Mouse (Mus musculus): ENCODE data around the gene Ppm1f.
A peak's percentile ranks its signal among the peaks of the same experiment; 100 is the strongest.
"Not testable (repeated sequence)": the region's sequence is repeated elsewhere in the genome, so short reads cannot be mapped to it uniquely, and the experiment has no call there.

Gene Ppm1f

GRCm38 (mm10) chr16:16896382-16897055, at the start of gene Ppm1f:
Ppm1f (plus strand) TSS chr16:16896469.
- peak; percentile 97 for DNase-seq (ENCODE audit: low spot score)

- DNase-seq (ENCODE audit: low spot score): no peak
These were observed 47.1 kb upstream of the Ppm1f start for GRCm38 (mm10) chr16:16849196-16849595.

GRCm38 (mm10) chr16:16852411-16852810, 43.9 kb upstream of the Ppm1f start:
- no peak for DNase-seq (ENCODE audit: low spot score)

- no peak for DNase-seq (ENCODE audit: low spot score)
These were observed 41.4 kb upstream of the Ppm1f start for GRCm38 (mm10) chr16:16854836-16855235.

GRCm38 (mm10) chr16:16855541-16855940, 40.7 kb upstream of the Ppm1f start:
- DNase-seq (ENCODE audit: low spot score): no peak

GRCm38 (mm10) chr16:16856054-16856453, 40.2 kb upstream of the Ppm1f start:
- not testable (repeated sequence) for DNase-seq (ENCODE audit: low spot score)

GRCm38 (mm10) chr16:16856731-16857476, 39.4 kb upstream of the Ppm1f start:
- no peak for DNase-seq (ENCODE audit: low spot score)

GRCm38 (mm10) chr16:16862288-16862687, 34.0 kb upstream of the Ppm1f start:
- DNase-seq (ENCODE audit: low spot score): no peak

- DNase-seq (ENCODE audit: low spot score): no peak
These were observed 32.3 kb upstream of the Ppm1f start, which contains the start of gene Igll1 for GRCm38 (mm10) chr16:16863978-16864377. Igll1 (minus strand) TSS chr16:16863985.

GRCm38 (mm10) chr16:16865217-16865616, 31.1 kb upstream of the Ppm1f start:
- DNase-seq (ENCODE audit: low spot score): no peak

- no peak for DNase-seq (ENCODE audit: low spot score)
These were observed 30.3 kb upstream of the Ppm1f start for GRCm38 (mm10) chr16:16865696-16866561.

GRCm38 (mm10) chr16:16870241-16870616, 26.0 kb upstream of the Ppm1f start:
- DNase-seq (ENCODE audit: low spot score): no peak

GRCm38 (mm10) chr16:16870617-16871331, 25.5 kb upstream of the Ppm1f start, which contains the start of the genes Top3b and Vpreb1:
Top3b (plus strand) TSS chr16:16870736.
Vpreb1 (minus strand) TSS chr16:16870843.
- DNase-seq (ENCODE audit: low spot score): peak; percentile 64

- no peak for DNase-seq (ENCODE audit: low spot score)
These were observed 17.2 kb upstream of the Ppm1f start for GRCm38 (mm10) chr16:16879025-16879424.

GRCm38 (mm10) chr16:16888341-16888740, 7.9 kb upstream of the Ppm1f start:
- no peak for DNase-seq (ENCODE audit: low spot score)

- no peak for DNase-seq (ENCODE audit: low spot score)
These were observed 3.9 kb upstream of the Ppm1f start for GRCm38 (mm10) chr16:16892366-16892765.

GRCm38 (mm10) chr16:16896015-16896381, 271 bp upstream of the Ppm1f start:
- no peak for DNase-seq (ENCODE audit: low spot score)

- no peak for DNase-seq (ENCODE audit: low spot score)
These were observed 851 bp downstream of the Ppm1f start for GRCm38 (mm10) chr16:16897056-16897584.

GRCm38 (mm10) chr16:16902329-16902728, 6.1 kb downstream of the Ppm1f start:
- DNase-seq (ENCODE audit: low spot score): no peak

- no peak for DNase-seq (ENCODE audit: low spot score)
These were observed 6.9 kb downstream of the Ppm1f start for GRCm38 (mm10) chr16:16903188-16903587.

- no peak for DNase-seq (ENCODE audit: low spot score)
These were observed 11.5 kb downstream of the Ppm1f start for GRCm38 (mm10) chr16:16907799-16908198.

All from ovary, postnatal 10 days (tissue).